Mouse (Mus musculus) lung, embryonic 15.5 days (tissue): ENCODE data around the gene Gpatch8. TPM values are rescaled to one million over a fixed set of nuclear protein-coding genes. Genes with fewer than 3 reads are reported as not detected.

Source experiments
- ATAC-seq: fragments of 200-750 bp; cut with Nextera tagmentation; 2 replicates; pipeline ENCODE4 v1.8.0; 2017; ENCODE audit warnings: moderate number of reproducible peaks, borderline replicate concordance; ENCODE audit not compliant: low FRiP score, low TSS enrichment; ENCODE audit errors: extremely low read depth
- H3K27ac ChIP-seq: fragments of 300-500 bp; sonication (generic); 2 replicates; pipeline ENCODE4 v1.5.1; 2015; ENCODE audit warnings: moderate library complexity, mild to moderate bottlenecking, inconsistent platforms
- H3K27me3 ChIP-seq: fragments of 300-500 bp; sonication (generic); 2 replicates; pipeline ENCODE4 v1.6.1; 2015; ENCODE audit warnings: inconsistent platforms
- H3K36me3 ChIP-seq: fragments of 300-500 bp; sonication (generic); 2 replicates; pipeline ENCODE4 v1.6.1; 2015; ENCODE audit warnings: inconsistent platforms
- H3K4me1 ChIP-seq: fragments of 300-500 bp; sonication (generic); 2 replicates; pipeline ENCODE4 v1.6.1; 2015; ENCODE audit warnings: inconsistent platforms
- H3K4me2 ChIP-seq: fragments of 300-500 bp; sonication (generic); 2 replicates; pipeline ENCODE4 v1.6.1; 2015; ENCODE audit warnings: inconsistent platforms, mild to moderate bottlenecking, moderate library complexity
- H3K4me3 ChIP-seq: fragments of 300-500 bp; sonication (generic); 2 replicates; pipeline ENCODE4 v1.5.1; 2015; ENCODE audit warnings: mild to moderate bottlenecking, inconsistent platforms
- H3K9ac ChIP-seq: fragments of 300-500 bp; sonication (generic); 2 replicates; pipeline ENCODE4 v1.6.1; 2015; ENCODE audit warnings: inconsistent platforms
- H3K9me3 ChIP-seq: fragments of 300-500 bp; sonication (generic); 2 replicates; pipeline ENCODE4 v1.6.1; 2016; ENCODE audit warnings: inconsistent platforms
- WGBS: fragments of 180-500 bp; shearing (Covaris S2); methylation state at CpG from one replicate; pipeline ENCODE4 v1.1.7; 2015; 5-methylcytosine and 5-hydroxymethylcytosine counted together
- polyA plus RNA-seq: library from polyadenylated mRNA; unstranded; fragments of >200 nt; fragmentation: Nextera tagmentation; extraction: Ambion mirVana; gene quantifications from 2 replicates; pipeline ENCODE4 v1.2.1, GENCODE M21; 2015

Gene Gpatch8
- polyA plus RNA-seq, 1 experiment from 2014 or later, result 49.7 TPM

GRCm38 (mm10) chr11:102465713-102466436 lies 90.3 kb downstream of the Gpatch8 start:
- Histone ChIP-seq H3K4me1 (peaks cover 22% of the 10 kb centered on the region), H3K27me3 (no peaks in the 10 kb centered on the region), H3K27ac (no peak overlapping the region), H3K9ac (no peak overlapping the region), H3K36me3 (no peaks in the 10 kb centered on the region), H3K9me3 (no peaks in the 10 kb centered on the region), H3K4me3 (no peak overlapping the region), H3K4me2 (peak overlapping the region; percentile 21; the same call in 1 of the 2 replicates)
- 14% methylated on average over 26 of the region's 26 CpGs for WGBS
- ATAC-seq, result no peak

DNA sequence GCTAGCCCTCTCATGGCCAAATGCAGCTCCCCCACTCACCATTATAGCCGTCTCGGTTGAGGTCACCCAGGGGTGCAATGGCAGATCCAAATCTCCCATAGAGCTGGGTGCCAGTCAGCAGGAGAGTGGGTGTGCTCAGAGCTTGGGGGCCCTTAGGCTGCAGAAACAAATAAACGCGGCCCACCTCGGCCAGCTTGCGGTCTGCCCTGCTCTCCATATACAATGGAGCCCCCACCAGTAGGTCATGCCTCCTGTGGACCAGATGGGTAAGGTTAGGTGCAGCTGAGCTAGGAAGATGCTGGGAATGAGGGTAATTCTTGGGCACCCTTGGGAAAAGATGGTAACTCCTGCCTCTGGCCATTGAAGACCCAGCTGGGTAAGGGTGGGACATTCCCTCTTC lies 91.3 kb downstream of the Gpatch8 start:
- H3K4me1 ChIP-seq, result peaks cover 22% of the 10 kb centered on the region
- H3K9ac ChIP-seq, result no peak overlapping the region
- no peak overlapping the region for H3K27ac ChIP-seq
- H3K4me3 ChIP-seq, result no peak overlapping the region
- no peaks in the 10 kb centered on the region for H3K36me3 ChIP-seq
- no peak overlapping the region for H3K4me2 ChIP-seq
- ATAC-seq, result no peak
- H3K27me3 ChIP-seq, result no peaks in the 10 kb centered on the region; the same call in 1 of the 2 replicates
- H3K9me3 ChIP-seq, result no peaks in the 10 kb centered on the region
- WGBS, result 86% methylated on average over 6 of the region's 6 CpGs

DNA sequence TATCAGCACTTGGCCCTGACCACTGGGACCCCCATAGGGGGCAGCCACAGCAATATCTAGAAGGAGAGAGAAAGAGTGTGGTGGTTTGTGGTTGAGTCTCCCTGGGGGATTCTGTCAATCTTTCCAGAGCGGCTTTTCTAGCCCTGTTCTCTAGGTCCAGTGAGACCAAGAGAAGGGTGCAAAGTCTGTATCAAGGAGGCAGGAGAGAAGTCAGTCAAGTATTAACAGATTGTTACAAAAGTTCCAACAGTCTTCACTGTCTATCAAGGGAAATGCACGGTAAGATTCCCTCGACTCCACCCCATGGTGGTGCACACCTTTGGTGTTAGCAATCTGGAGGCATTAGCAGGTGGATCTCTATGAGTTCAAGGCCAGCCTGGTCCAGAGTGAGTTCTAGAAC lies 94.4 kb downstream of the Gpatch8 start:
- Histone ChIP-seq H3K9ac (no peak overlapping the region), H3K27me3 (no peaks in the 10 kb centered on the region; the same call in 1 of the 2 replicates), H3K4me2 (no peak overlapping the region), H3K27ac (no peak overlapping the region), H3K36me3 (no peaks in the 10 kb centered on the region), H3K4me1 (peaks cover 13% of the 10 kb centered on the region), H3K4me3 (no peak overlapping the region), H3K9me3 (no peaks in the 10 kb centered on the region)
- 80% methylated on average over 3 of the region's 3 CpGs for WGBS
- no peak for ATAC-seq

DNA sequence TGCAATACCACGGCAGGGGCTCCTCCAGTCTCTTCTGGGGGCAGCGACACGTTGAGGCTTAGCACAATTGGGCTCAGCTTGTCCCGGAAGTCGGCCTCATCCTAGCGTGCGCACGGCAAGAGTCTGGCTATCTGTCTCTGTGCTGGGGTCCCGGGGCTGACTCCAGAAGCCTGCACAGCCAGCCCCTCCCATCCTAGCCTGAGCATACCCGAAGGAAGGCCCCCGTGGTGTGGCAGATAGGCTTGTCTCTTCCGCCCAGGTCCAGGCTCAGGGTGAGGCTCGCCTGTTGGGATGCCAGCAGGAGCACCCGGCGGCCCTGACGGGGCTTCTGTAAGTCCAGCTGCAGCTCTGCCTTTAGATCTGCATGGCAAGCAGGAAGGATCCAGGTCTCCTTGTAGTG lies 95.7 kb downstream of the Gpatch8 start:
- Histone ChIP-seq H3K4me1 (peaks cover 10% of the 10 kb centered on the region), H3K4me3 (no peak overlapping the region), H3K27me3 (no peaks in the 10 kb centered on the region; the same call in 1 of the 2 replicates), H3K9me3 (no peaks in the 10 kb centered on the region), H3K36me3 (no peaks in the 10 kb centered on the region), H3K9ac (no peak overlapping the region), H3K4me2 (no peak overlapping the region), H3K27ac (no peak overlapping the region)
- 48% methylated on average over 16 of the region's 16 CpGs for WGBS
- no peak for ATAC-seq

- peak overlapping the region; percentile 56 for H3K9ac ChIP-seq
- H3K36me3 ChIP-seq, result no peaks in the 10 kb centered on the region
- WGBS, result under 1% methylated on average over 40 of the region's 40 CpGs
- H3K4me3 ChIP-seq, result peak overlapping the region; percentile 56
- peak overlapping the region; percentile 80 for H3K27ac ChIP-seq
- no peaks in the 10 kb centered on the region for H3K9me3 ChIP-seq
- ATAC-seq, result peak; percentile 88
- no peaks in the 10 kb centered on the region; the same call in 1 of the 2 replicates for H3K27me3 ChIP-seq
- peaks cover 28% of the 10 kb centered on the region for H3K4me1 ChIP-seq
- H3K4me2 ChIP-seq, result peak overlapping the region; percentile 94
These were observed 100.3 kb downstream of the Gpatch8 start for GRCm38 (mm10) chr11:102455740-102456396.

DNA sequence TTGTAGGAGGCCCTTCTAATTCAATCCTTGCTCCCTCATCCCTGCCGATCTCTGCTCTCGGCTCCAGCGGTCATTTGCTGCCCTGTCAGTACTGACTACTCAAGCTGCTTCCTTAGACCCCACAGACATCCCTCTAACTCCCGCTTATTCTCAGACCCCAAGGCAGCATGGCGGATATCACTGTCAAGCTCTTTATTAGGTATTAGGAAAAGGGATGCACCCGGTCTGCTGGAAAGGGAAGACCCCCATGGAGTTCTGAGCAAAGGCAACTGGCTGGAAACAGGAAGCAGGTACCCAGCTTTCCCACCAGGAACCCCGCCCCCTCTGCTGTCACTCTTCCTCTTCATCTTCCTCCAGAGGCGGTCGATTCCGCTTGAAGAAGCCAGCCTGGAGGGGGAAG lies 103.1 kb downstream of the Gpatch8 start:
- no peak overlapping the region for H3K27ac ChIP-seq
- no peaks in the 10 kb centered on the region; the same call in 1 of the 2 replicates for H3K27me3 ChIP-seq
- H3K4me3 ChIP-seq, result no peak overlapping the region
- no peaks in the 10 kb centered on the region for H3K36me3 ChIP-seq
- no peak for ATAC-seq
- H3K4me2 ChIP-seq, result no peak overlapping the region; the same call in 1 of the 2 replicates
- H3K9me3 ChIP-seq, result no peaks in the 10 kb centered on the region
- 14% methylated on average over 10 of the region's 10 CpGs for WGBS
- H3K9ac ChIP-seq, result no peak overlapping the region
- peaks cover 46% of the 10 kb centered on the region for H3K4me1 ChIP-seq

GRCm38 (mm10) chr11:102449043-102450008 lies 106.9 kb downstream of the Gpatch8 start:
- Histone ChIP-seq H3K4me3 (no peak overlapping the region), H3K4me1 (peaks cover 58% of the 10 kb centered on the region), H3K9me3 (no peaks in the 10 kb centered on the region), H3K36me3 (no peaks in the 10 kb centered on the region), H3K9ac (no peak overlapping the region), H3K27ac (no peak overlapping the region), H3K27me3 (no peaks in the 10 kb centered on the region; the same call in 1 of the 2 replicates), H3K4me2 (no peak overlapping the region)
- WGBS, result 36% methylated on average over 17 of the region's 17 CpGs
- ATAC-seq, result no peak

DNA sequence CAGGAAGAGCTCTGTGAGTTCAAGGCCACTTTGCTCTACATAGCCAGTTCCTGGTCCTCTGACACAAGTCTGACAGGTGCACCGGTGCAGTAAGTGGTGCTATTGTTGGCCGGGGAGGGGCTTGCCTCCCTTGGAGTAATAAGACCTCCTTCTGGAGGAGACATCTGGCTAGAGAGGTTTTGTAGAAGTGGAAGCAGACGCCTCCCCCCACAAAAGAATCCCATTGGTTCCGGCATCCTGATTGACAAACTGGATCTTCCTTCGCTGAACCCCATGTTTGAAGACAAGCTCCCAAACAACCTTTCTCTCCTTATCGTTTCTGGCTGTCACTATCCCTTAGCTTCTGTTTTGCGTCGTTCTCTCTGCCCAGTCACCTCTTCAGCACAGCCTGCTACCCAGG lies 107.9 kb downstream of the Gpatch8 start:
- Histone ChIP-seq H3K4me1 (peaks cover 61% of the 10 kb centered on the region), H3K36me3 (no peaks in the 10 kb centered on the region), H3K9ac (no peak overlapping the region), H3K9me3 (no peaks in the 10 kb centered on the region), H3K4me2 (no peak overlapping the region), H3K4me3 (no peak overlapping the region), H3K27ac (no peak overlapping the region), H3K27me3 (no peaks in the 10 kb centered on the region; the same call in 1 of the 2 replicates)
- no peak for ATAC-seq
- 18% methylated on average over 8 of the region's 8 CpGs for WGBS

GRCm38 (mm10) chr11:102447497-102447896 lies 108.7 kb downstream of the Gpatch8 start, which contains the start of gene Fam171a2:
Gene Fam171a2 (minus strand): TSS chr11:102447682.
- H3K27me3 ChIP-seq, result no peaks in the 10 kb centered on the region; the same call in 1 of the 2 replicates
- H3K27ac ChIP-seq, result peak within 1 kb of the TSS; percentile 92
- peak; percentile 63; the same call in 1 of the 2 replicates for ATAC-seq
- peaks cover 4% of the 10 kb centered on the region for H3K36me3 ChIP-seq
- no peaks in the 10 kb centered on the region for H3K9me3 ChIP-seq
- peak within 1 kb of the TSS; percentile 98 for H3K9ac ChIP-seq
- peak within 1 kb of the TSS; percentile 91 for H3K4me2 ChIP-seq
- H3K4me3 ChIP-seq, result peak within 1 kb of the TSS; percentile 96
- H3K4me1 ChIP-seq, result peaks cover 56% of the 10 kb centered on the region
- under 1% methylated on average over 40 of the region's 40 CpGs for WGBS

- Histone ChIP-seq H3K27me3 (no peaks in the 10 kb centered on the region; the same call in 1 of the 2 replicates), H3K9me3 (no peaks in the 10 kb centered on the region), H3K4me3 (peak overlapping the region; percentile 96), H3K27ac (peak overlapping the region; percentile 92), H3K4me2 (peak overlapping the region; percentile 91), H3K36me3 (peaks cover 9% of the 10 kb centered on the region), H3K9ac (peak overlapping the region; percentile 98), H3K4me1 (peaks cover 56% of the 10 kb centered on the region)
- ATAC-seq, result peak; percentile 35
- WGBS, result under 1% methylated on average over 42 of the region's 49 CpGs
These were observed 109.4 kb downstream of the Gpatch8 start for GRCm38 (mm10) chr11:102446581-102447461.
